Mouse (Mus musculus) heart, embryonic 16.5 days (tissue): Measurements from ENCODE around the gene BC049715. TPM values are rescaled to one million over a fixed set of nuclear protein-coding genes. Genes with fewer than 3 reads are reported as not detected.

Experiments used
- ATAC-seq: fragments of 200-750 bp; cut with Nextera tagmentation; replicated peaks from 2 replicates; pipeline ENCODE4 v1.8.0; 2017; ENCODE audit warnings: moderate number of reproducible peaks; ENCODE audit not compliant: insufficient read depth, low FRiP score; ENCODE audit errors: extremely low read depth
- H3K27ac ChIP-seq: fragments of 300-500 bp; sonication (generic); 2 replicates; pipeline ENCODE4 v1.5.1; 2014; ENCODE audit warnings: mild to moderate bottlenecking, low read length, control low read depth, moderate library complexity
- H3K27me3 ChIP-seq: fragments of 300-500 bp; sonication (generic); 2 replicates; pipeline ENCODE4 v1.6.1; 2014; ENCODE audit warnings: low read length, mixed read lengths; ENCODE audit not compliant: control insufficient read depth, insufficient read depth
- H3K36me3 ChIP-seq: fragments of 300-500 bp; sonication (generic); 2 replicates; pipeline ENCODE4 v1.6.1; 2014; ENCODE audit not compliant: control insufficient read depth, insufficient read depth
- H3K4me1 ChIP-seq: fragments of 300-500 bp; sonication (generic); 2 replicates; pipeline ENCODE4 v1.6.1; 2014; ENCODE audit warnings: low read length, mixed read lengths; ENCODE audit not compliant: control insufficient read depth, insufficient read depth
- H3K4me2 ChIP-seq: fragments of 300-500 bp; sonication (generic); 2 replicates; pipeline ENCODE4 v1.6.1; 2014; ENCODE audit warnings: low read depth, mild to moderate bottlenecking, control low read depth, low read length
- H3K4me3 ChIP-seq: fragments of 300-500 bp; sonication (generic); 2 replicates; pipeline ENCODE4 v1.5.1; 2014; ENCODE audit warnings: mild to moderate bottlenecking, control low read depth, low read length
- H3K9ac ChIP-seq: fragments of 300-500 bp; sonication (generic); 2 replicates; pipeline ENCODE4 v1.6.1; 2014; ENCODE audit warnings: low read length, control low read depth
- H3K9me3 ChIP-seq: fragments of 300-500 bp; sonication (generic); replicated peaks from 2 replicates; pipeline ENCODE4 v1.6.1; 2016; ENCODE audit warnings: low read length; ENCODE audit not compliant: control insufficient read depth
- WGBS: fragments of 180-500 bp; shearing (Covaris S2); extraction: QIAGEN DNeasy Blood & Tissue Kit; methylation state at CpG from one replicate; pipeline ENCODE4 v1.1.7; 2014; 5-methylcytosine and 5-hydroxymethylcytosine counted together
- polyA plus RNA-seq: library from polyadenylated mRNA; unstranded; fragments of >200 nt; fragmentation: Nextera tagmentation; extraction: Ambion mirVana; gene quantifications from 2 replicates; pipeline ENCODE4 v1.2.1, GENCODE M21; 2015

The BC049715 gene
- polyA plus RNA-seq, 1 experiment from 2014 or later: 2.5 TPM

DNA sequence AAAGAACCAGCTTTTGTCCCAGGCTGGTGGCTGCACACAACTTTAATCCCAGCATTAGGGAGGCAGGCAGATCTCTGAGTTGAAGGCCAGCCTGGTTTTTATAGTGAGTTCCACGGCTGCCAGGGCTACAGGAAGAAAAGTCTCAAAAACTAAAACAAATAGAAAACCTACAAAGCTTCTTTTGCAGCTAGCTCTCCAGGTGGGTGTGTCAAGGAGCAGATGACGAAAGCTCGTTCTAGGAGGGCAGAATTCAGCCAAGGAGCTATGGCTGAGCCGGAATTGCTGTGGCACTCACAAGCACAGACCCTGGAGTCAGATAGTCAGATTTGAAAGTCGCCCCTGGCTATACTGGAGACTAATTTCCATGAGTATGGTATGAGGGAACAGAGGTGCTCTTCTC, 20.6 kb upstream of the BC049715 start:
- Histone ChIP-seq H3K4me2 (no peak overlapping the region), H3K9ac (no peak overlapping the region), H3K4me3 (no peak overlapping the region), H3K36me3 (peaks cover under 1% of the 10 kb centered on the region; the same call in 1 of the 2 replicates), H3K9me3 (no peaks in the 10 kb centered on the region), H3K4me1 (peaks cover 25% of the 10 kb centered on the region), H3K27ac (no peak overlapping the region), H3K27me3 (no peaks in the 10 kb centered on the region)
- WGBS: 76% methylated on average over 5 of the region's 5 CpGs
- ATAC-seq: no peak

DNA sequence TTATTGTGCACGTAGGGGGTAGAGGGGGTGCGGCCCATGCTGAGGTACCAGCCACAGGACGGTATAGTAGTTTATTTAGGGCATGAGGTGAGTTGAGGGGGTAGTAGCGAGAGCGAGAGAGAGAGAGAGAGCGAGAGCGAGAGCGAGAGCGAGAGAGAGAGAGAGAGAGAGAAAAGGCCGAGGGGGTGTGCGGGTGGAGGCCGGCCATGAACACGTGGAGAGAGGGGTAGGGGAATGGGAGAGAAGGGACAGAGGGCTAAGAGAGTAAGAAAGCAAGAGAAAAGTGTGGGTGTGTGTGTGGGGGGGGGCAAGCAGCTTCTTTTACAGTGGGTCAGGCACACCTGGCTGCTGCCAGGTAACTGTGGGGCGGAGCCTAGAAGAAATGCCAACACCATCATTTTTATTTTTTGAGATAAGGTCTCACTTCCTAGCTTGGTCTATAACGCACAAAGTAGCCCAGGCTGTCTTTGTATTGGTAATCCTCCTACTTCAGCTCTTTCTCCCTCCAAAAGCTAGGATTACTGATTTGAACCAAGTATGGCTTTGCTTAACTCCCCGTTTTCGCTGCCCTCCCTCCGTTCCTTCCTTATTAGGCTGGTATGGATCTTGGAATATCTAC, 19.9 kb upstream of the BC049715 start:
- H3K9ac ChIP-seq: peak overlapping the region; percentile 35
- H3K9me3 ChIP-seq: no peaks in the 10 kb centered on the region
- ATAC-seq: no peak
- peak overlapping the region; percentile 65 for H3K4me2 ChIP-seq
- H3K4me1 ChIP-seq: peaks cover 25% of the 10 kb centered on the region
- H3K36me3 ChIP-seq: peaks cover 7% of the 10 kb centered on the region
- peak overlapping the region; percentile 66 for H3K27ac ChIP-seq
- H3K27me3 ChIP-seq: no peaks in the 10 kb centered on the region
- peak overlapping the region; percentile 93 for H3K4me3 ChIP-seq
- WGBS: 27% methylated on average over 18 of the region's 18 CpGs

DNA sequence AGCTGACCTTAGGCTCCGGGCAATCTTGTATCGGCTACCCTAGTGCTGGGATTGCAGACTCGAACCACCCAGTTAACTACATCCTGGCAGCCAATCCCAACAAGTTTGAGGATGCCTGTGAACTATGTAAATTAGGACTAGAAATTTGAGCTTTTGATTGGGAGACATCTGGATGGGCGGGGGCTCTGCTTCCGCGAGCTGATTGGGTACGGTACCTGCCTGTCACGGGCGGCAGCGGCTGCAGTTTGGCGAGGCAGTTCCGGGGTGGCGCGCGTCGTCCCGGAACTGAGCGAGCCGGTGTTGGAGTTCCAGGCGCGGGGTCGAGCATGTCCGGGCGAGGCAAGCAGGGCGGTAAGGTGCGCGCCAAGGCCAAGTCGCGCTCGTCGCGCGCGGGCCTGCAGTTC, 19.4 kb upstream of the BC049715 start, which contains the start of gene H2afj:
H2afj (plus strand) TSS at position 231 of the 404 bp plus-strand sequence.
- under 1% methylated on average over 34 of the region's 34 CpGs for WGBS
- Histone ChIP-seq H3K36me3 (peaks cover 9% of the 10 kb centered on the region), H3K4me3 (peak within 1 kb of the TSS; percentile 93)

DNA sequence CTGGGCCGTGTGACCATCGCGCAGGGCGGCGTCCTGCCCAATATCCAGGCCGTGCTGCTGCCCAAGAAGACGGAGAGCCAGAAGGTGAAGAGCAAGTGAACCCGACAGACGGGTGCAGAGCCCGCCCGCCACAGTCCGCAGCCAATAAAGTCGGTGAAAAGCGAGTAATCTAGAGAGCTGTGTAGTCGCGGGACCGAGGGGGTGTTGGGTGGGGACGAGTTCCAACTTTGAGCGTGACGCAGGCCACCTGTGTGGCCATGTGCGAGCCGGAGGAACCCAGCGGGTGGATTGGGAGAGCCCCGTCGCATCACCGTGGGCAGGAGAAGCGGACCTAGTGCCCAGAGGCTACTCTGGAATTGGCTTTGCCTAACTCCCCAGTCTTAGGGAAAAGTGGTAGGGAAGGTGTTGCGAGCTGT, 18.8 kb upstream of the BC049715 start:
- ATAC-seq: peak; percentile 5; the same call in 1 of the 2 replicates
- peak overlapping the region; percentile 88 for H3K9ac ChIP-seq
- WGBS: under 1% methylated on average over 28 of the region's 28 CpGs
- H3K36me3 ChIP-seq: peaks cover 10% of the 10 kb centered on the region
- peaks cover 19% of the 10 kb centered on the region for H3K4me1 ChIP-seq
- H3K9me3 ChIP-seq: no peaks in the 10 kb centered on the region
- peak overlapping the region; percentile 29 for H3K27ac ChIP-seq
- no peaks in the 10 kb centered on the region for H3K27me3 ChIP-seq
- peak overlapping the region; percentile 93 for H3K4me3 ChIP-seq
- H3K4me2 ChIP-seq: peak overlapping the region; percentile 99

More for the DNA sequence above, 19.4 kb upstream of the BC049715 start, which contains the start of gene H2afj:
- Histone ChIP-seq H3K9ac (peak within 1 kb of the TSS; percentile 88), H3K9me3 (no peaks in the 10 kb centered on the region), H3K4me2 (peak within 1 kb of the TSS; percentile 99), H3K27me3 (no peaks in the 10 kb centered on the region), H3K27ac (peak within 1 kb of the TSS; percentile 66), H3K4me1 (peaks cover 21% of the 10 kb centered on the region)
- ATAC-seq: peak; percentile 86

DNA sequence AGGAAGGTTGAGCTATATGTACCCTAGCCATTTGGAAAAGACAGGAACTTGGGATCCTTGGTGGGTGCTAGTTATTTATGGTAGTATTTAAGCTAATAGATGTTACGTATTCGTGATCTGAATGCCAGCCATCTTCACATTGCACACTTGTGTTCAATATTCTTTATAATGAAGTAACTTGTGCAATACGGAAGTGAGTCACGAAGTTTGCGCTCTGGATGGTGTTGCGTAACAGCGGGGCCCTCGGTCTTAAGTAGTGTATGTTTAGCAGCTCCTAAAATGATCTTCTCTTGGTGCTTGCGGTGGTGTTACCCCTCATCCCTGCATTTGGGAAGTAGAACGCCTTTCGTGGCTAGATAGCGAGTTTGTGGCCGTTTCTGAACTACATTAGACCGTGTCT, 18.3 kb upstream of the BC049715 start:
- ATAC-seq: no peak
- Histone ChIP-seq H3K9me3 (no peaks in the 10 kb centered on the region), H3K36me3 (peaks cover 14% of the 10 kb centered on the region), H3K4me2 (peak overlapping the region; percentile 99), H3K4me3 (peak overlapping the region; percentile 93), H3K9ac (peak overlapping the region; percentile 88), H3K27me3 (no peaks in the 10 kb centered on the region), H3K27ac (peak overlapping the region; percentile 29; the same call in 1 of the 2 replicates), H3K4me1 (peaks cover 19% of the 10 kb centered on the region)
- 22% methylated on average over 14 of the region's 14 CpGs for WGBS

DNA sequence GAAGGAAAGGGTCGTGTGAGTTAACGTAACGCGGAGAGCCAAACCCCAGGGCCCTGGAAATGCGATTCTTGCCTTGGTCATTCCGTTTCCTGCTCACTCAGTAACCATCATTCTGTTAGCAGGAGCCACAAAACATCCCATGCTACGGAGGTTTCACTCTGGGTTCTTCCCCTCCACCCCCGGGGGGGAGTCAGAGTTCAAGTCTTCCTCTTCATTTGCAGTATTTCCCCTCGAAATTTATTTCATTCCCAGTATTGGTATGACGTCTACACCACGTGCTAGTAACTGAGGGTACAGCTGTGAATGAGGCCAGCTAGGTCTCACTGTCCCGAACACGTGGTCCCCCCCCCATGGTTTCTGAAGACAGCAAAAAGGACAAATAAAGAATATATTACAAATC, 17.8 kb upstream of the BC049715 start:
- H3K4me1 ChIP-seq: peaks cover 19% of the 10 kb centered on the region
- peak overlapping the region; percentile 99 for H3K4me2 ChIP-seq
- H3K36me3 ChIP-seq: peaks cover 20% of the 10 kb centered on the region
- ATAC-seq: no peak
- H3K9me3 ChIP-seq: no peaks in the 10 kb centered on the region
- H3K27me3 ChIP-seq: no peaks in the 10 kb centered on the region
- peak overlapping the region; percentile 93 for H3K4me3 ChIP-seq
- H3K27ac ChIP-seq: no peak overlapping the region
- H3K9ac ChIP-seq: 0 out of 2 replicates have a peak overlapping the region, but pooled peaks have one; percentile 88
- 65% methylated on average over 13 of the region's 13 CpGs for WGBS

DNA sequence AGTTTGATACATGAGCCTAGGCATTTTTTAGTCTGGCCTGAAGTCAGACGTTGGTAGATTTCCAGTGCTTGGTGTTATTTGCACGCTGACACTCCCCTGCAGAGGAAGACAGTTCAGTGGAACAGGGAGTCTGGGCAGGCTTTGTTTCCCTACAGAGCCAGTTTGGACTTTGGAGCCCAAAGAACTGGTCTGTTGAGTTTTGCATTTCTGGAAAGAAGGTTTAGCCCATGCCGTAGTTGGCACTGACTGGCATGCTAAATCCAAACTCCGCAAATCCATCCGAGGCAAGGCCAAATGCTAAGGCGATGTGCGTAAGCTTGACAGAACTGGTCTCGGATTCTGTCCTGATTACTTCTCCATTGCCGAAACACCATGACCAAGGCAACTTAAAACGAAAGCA, 16.2 kb upstream of the BC049715 start:
- H3K9ac ChIP-seq: no peak overlapping the region
- H3K27ac ChIP-seq: no peak overlapping the region
- 86% methylated on average over 10 of the region's 10 CpGs for WGBS
- H3K36me3 ChIP-seq: peaks cover 33% of the 10 kb centered on the region
- H3K9me3 ChIP-seq: no peaks in the 10 kb centered on the region
- no peak overlapping the region for H3K4me2 ChIP-seq
- H3K4me3 ChIP-seq: no peak overlapping the region
- H3K4me1 ChIP-seq: peaks cover 15% of the 10 kb centered on the region
- no peaks in the 10 kb centered on the region for H3K27me3 ChIP-seq
- ATAC-seq: no peak

DNA sequence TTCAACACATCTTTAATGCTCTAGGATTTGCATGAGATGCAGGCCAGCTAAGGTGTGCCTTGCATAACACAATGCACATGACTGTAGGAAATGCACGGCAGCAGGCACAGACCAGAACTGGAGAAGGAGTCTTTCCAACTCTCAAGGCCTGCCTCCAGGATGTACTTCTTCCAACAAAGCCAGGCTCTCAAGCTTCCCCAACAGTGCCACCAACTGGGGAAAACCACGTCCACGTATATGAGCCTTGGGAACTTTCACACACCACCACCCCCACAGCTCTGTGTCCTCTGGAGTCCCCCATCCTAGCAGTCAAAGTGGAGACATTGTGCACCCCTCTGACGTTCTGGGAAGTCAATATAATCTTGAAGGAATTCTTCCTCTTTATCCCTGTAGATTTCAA, 14.3 kb upstream of the BC049715 start:
- Histone ChIP-seq H3K27ac (no peak overlapping the region), H3K27me3 (no peaks in the 10 kb centered on the region), H3K4me3 (no peak overlapping the region), H3K9ac (no peak overlapping the region), H3K9me3 (no peaks in the 10 kb centered on the region), H3K4me1 (peaks cover 12% of the 10 kb centered on the region), H3K36me3 (peaks cover 50% of the 10 kb centered on the region), H3K4me2 (no peak overlapping the region)
- ATAC-seq: no peak
- WGBS: 37% methylated on average over 4 of the region's 4 CpGs

DNA sequence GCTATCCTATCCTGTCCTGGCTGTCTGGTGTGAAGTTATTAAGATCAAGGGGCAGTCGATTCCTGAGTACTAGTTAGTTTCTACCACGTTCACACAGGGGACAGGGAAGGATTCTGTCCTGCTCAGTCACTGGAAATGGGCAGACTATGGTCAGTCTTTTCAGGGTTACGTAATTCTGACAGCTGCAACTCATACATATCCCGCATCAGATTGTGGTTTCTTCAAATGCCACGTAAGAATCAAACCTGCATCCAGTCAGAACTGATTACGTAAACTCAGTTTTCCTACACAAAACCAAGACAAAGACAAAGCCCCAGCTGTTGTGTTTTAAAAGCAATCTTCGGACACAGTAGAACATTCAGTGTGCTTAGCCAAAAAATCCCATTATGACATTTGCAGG, 12.0 kb upstream of the BC049715 start:
- no peak overlapping the region for H3K4me2 ChIP-seq
- no peaks in the 10 kb centered on the region for H3K9me3 ChIP-seq
- H3K4me3 ChIP-seq: no peak overlapping the region
- no peak overlapping the region for H3K27ac ChIP-seq
- 94% methylated on average over 7 of the region's 7 CpGs for WGBS
- H3K4me1 ChIP-seq: no peaks in the 10 kb centered on the region
- no peaks in the 10 kb centered on the region for H3K27me3 ChIP-seq
- no peak for ATAC-seq
- no peak overlapping the region for H3K9ac ChIP-seq
- peaks cover 64% of the 10 kb centered on the region for H3K36me3 ChIP-seq
